Mouse (Mus musculus) ES-Bruce4 (cell line): ENCODE measurements around the gene Paqr8. TPM values are rescaled to one million over a fixed set of nuclear protein-coding genes. Genes with fewer than 3 reads are reported as not detected.
A peak's percentile ranks its signal among the peaks of the same experiment; 100 is the strongest.

Experiments
- H3K27ac ChIP-seq: 2 replicates; pipeline ENCODE4 v1.5.1; 2012; ENCODE audit warnings: low read length, inconsistent platforms; ENCODE audit not compliant: insufficient read depth
- H3K27me3 ChIP-seq: 2 replicates; pipeline ENCODE4 v1.6.1; 2012; ENCODE audit warnings: mild to moderate bottlenecking, low read length, inconsistent platforms; ENCODE audit not compliant: control insufficient read depth, poor library complexity, insufficient read depth, severe bottlenecking
- H3K36me3 ChIP-seq: 2 replicates; pipeline ENCODE4 v1.6.1; 2012; ENCODE audit warnings: inconsistent platforms, mild to moderate bottlenecking, low read length, moderate library complexity; ENCODE audit not compliant: control insufficient read depth, poor library complexity, insufficient read depth, severe bottlenecking
- H3K4me1 ChIP-seq: one replicate; pipeline ENCODE4 v1.8.1; 2011; ENCODE audit warnings: low read length; ENCODE audit not compliant: control insufficient read depth, insufficient read depth
- H3K4me3 ChIP-seq: 2 replicates; pipeline ENCODE4 v1.5.1; 2011; ENCODE audit warnings: low read depth, mild to moderate bottlenecking, low read length
- H3K9ac ChIP-seq: 2 replicates; pipeline ENCODE4 v1.6.1; 2012; ENCODE audit warnings: low read depth, mild to moderate bottlenecking, inconsistent platforms; ENCODE audit not compliant: poor library complexity, severe bottlenecking
- H3K9me3 ChIP-seq: replicated peaks from 2 replicates; pipeline ENCODE4 v1.6.1; 2012; ENCODE audit warnings: mild to moderate bottlenecking, low read length, inconsistent platforms; ENCODE audit not compliant: control insufficient read depth, poor library complexity, insufficient read depth, severe bottlenecking
- CTCF ChIP-seq: IDR thresholded peaks from one replicate; pipeline ENCODE4 v1.8.1; 2011; ENCODE audit warnings: low read depth, low read length
- EP300 ChIP-seq: IDR thresholded peaks from 2 replicates; pipeline ENCODE4 v1.6.1; 2011; ENCODE audit warnings: low read depth, low read length; ENCODE audit not compliant: insufficient read depth
- POLR2A ChIP-seq: IDR thresholded peaks from one replicate; pipeline ENCODE4 v1.8.1; 2011; ENCODE audit warnings: low read length; ENCODE audit not compliant: insufficient read depth
- polyA plus RNA-seq: library from polyadenylated mRNA; stranded (reverse); fragments of >200 nt; gene quantifications from 2 replicates; pipeline ENCODE4 v1.2.4, GENCODE M21; 2011; ENCODE audit warnings: low read depth; ENCODE audit not compliant: missing spikeins, insufficient read depth, insufficient read length

The Paqr8 gene
- polyA plus RNA-seq: 4.4 and 4.9 TPM in 2 replicates

- Histone ChIP-seq H3K9ac (peak within 1 kb of the TSS; percentile 71), H3K4me3 (peak within 1 kb of the TSS; percentile 83), H3K4me1 (no peaks in the 10 kb centered on the region), H3K36me3 (no peaks in the 10 kb centered on the region), H3K27ac (no peak within 1 kb of the TSS), H3K27me3 (no peaks in the 10 kb centered on the region), H3K9me3 (no peaks in the 10 kb centered on the region)
- TF ChIP-seq CTCF (no peak), EP300 (0 out of 2 replicates have a peak, but pooled peaks have one; percentile 18), POLR2A (peak; percentile 9)
Measured at GRCm38 (mm10) chr1:20890404-20890921, at the start of gene Paqr8. Paqr8 (plus strand) TSS chr1:20890606.

- H3K27ac ChIP-seq: no peak overlapping the region
- no peaks in the 10 kb centered on the region for H3K27me3 ChIP-seq
- H3K4me1 ChIP-seq: no peaks in the 10 kb centered on the region
- no peaks in the 10 kb centered on the region for H3K36me3 ChIP-seq
- H3K9me3 ChIP-seq: peaks cover 9% of the 10 kb centered on the region
- H3K9ac ChIP-seq: no peak overlapping the region
- TF ChIP-seq EP300 (no peak), CTCF (no peak), POLR2A (no peak)
- no peak overlapping the region for H3K4me3 ChIP-seq
Measured at GRCm38 (mm10) chr1:20856924-20857902, 33.2 kb upstream of the Paqr8 start.

GRCm38 (mm10) chr1:20860775-20861174, 29.6 kb upstream of the Paqr8 start:
- Histone ChIP-seq H3K4me1 (no peaks in the 10 kb centered on the region), H3K4me3 (no peak overlapping the region), H3K9ac (no peak overlapping the region), H3K36me3 (no peaks in the 10 kb centered on the region), H3K27me3 (no peaks in the 10 kb centered on the region), H3K27ac (no peak overlapping the region), H3K9me3 (no peaks in the 10 kb centered on the region; the same call in 1 of the 2 replicates)
- TF ChIP-seq POLR2A (no peak), EP300 (no peak), CTCF (no peak)

GRCm38 (mm10) chr1:20861865-20862264, 28.5 kb upstream of the Paqr8 start:
- no peak overlapping the region for H3K4me3 ChIP-seq

GRCm38 (mm10) chr1:20863452-20864172, 26.8 kb upstream of the Paqr8 start:
- no peaks in the 10 kb centered on the region for H3K27me3 ChIP-seq
- H3K36me3 ChIP-seq: no peaks in the 10 kb centered on the region
- no peak overlapping the region for H3K9ac ChIP-seq
- H3K27ac ChIP-seq: no peak overlapping the region
- no peak for TF ChIP-seq POLR2A
- no peak for TF ChIP-seq EP300
- TF ChIP-seq CTCF: no peak
- no peak overlapping the region for H3K4me3 ChIP-seq
- H3K9me3 ChIP-seq: no peaks in the 10 kb centered on the region; the same call in 1 of the 2 replicates
- peaks cover 3% of the 10 kb centered on the region for H3K4me1 ChIP-seq

More at GRCm38 (mm10) chr1:20861865-20862264, 28.5 kb upstream of the Paqr8 start:
- no peaks in the 10 kb centered on the region for H3K36me3 ChIP-seq
- no peaks in the 10 kb centered on the region; the same call in 1 of the 2 replicates for H3K9me3 ChIP-seq
- no peak overlapping the region for H3K27ac ChIP-seq
- H3K27me3 ChIP-seq: no peaks in the 10 kb centered on the region
- peaks cover 2% of the 10 kb centered on the region for H3K4me1 ChIP-seq
- no peak overlapping the region for H3K9ac ChIP-seq
- TF ChIP-seq POLR2A: no peak
